Mouse (Mus musculus) ovary, adult 18-20 months (tissue): ENCODE measurements around the gene Morc1.

Source experiments
- DNase-seq: peaks from one replicate; pipeline ENCODE4 v3.0.0; 2022; ENCODE audit warnings: low spot score, mixed read lengths

Morc1 gene

DNA sequence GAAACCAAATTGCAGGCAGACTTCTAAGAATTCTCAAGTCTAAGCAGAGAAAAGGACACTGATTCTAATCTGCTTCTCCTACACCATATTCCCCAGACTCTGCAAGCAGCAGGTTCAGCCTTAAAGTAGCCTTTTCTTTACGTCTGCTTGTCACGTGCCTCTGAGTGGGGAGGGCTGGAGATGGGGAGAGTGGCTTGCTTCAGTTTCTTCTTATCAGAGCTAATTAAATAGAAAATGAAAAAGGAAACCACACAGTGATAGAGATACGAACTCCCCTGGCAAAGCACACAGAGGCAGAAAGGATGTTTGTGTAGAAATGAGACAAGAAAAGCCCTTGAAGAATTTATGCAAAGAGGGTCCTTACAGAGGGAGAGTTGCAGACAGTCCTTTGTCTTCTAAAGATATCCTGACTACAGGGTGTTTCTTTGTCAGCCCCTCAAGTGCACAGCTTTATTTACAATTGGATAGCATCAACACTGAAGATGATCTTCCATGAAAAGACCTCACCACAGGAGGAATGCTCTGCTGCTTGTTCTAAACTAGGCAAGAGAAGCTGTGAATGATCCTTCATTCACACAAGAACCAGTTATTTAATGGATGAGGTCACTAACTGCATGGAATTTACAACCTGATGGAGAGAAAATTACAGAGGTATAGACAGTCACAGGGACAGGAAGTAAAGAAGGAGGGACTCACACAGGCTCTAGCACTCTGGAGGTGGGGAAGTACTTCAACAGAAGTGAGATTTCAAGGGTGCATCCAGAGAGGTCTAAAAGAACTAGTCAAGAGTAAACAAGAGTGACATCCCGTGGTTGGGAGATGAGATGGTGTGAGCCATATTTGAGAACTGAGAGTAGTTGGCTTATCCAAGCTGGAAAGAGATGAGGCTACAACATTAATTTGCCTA is 44.1 kb downstream of the Morc1 start:
- DNase-seq = no peak

DNA sequence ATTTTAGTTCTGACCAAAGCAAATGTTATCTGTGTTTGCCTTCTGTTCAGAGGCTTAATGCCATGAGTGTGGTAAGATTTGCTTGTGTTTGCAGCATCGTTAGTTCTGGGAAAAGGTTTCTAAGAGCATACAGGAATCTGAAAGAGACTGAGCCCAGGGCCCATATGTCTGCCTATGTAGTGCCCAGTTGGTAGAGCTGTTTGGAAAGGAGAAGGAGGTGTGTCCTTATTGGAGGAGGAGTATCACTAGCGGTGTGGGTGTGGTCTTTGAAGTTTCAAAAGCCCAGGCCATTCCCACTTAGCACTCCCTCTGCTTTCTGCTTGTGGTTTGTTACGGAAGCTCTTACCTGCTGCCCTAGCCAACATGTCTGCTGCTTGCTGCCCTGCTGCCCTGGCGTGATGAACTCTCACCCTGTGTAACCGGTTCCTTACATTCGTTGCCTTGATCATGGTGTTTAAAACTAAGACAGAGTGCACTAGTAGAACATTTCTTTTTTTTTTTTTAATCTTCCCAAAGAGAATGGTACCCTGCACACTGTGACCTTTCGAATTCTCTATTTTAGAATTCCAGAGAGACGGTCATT is 48.3 kb downstream of the Morc1 start:
- no peak for DNase-seq

DNA sequence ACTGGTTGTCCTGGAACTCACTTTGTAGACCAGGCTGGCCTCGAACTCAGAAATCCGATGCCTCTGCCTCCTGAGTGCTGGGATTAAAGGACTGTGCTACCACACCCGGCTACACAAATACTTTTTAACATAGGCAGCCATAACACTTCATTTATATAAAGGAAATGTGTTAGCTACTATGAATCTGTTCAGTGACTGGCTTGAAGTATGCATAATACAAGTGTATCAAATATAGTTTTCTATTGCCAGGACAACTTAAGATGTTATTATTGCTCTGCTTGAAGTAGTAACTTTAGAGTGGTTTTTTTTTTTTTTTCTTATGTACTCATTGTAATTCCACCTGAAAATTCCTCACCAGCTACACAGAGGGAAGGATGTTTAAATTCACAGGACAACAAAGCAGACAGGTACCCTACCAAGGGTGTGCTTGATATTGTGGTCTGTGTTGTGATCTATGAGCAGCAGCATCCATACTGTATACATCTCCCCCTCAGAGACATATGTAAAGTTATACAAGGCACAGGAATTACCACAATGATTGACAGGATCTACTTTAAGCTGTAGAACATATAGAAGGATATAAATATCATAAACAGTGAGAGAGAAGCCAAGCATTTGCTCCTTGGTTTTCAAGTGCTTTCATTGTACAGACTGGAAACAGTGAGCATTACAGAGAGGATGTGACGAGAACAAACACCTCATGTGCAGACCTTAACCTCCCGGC is 85.9 kb downstream of the Morc1 start:
- DNase-seq = no peak

DNA sequence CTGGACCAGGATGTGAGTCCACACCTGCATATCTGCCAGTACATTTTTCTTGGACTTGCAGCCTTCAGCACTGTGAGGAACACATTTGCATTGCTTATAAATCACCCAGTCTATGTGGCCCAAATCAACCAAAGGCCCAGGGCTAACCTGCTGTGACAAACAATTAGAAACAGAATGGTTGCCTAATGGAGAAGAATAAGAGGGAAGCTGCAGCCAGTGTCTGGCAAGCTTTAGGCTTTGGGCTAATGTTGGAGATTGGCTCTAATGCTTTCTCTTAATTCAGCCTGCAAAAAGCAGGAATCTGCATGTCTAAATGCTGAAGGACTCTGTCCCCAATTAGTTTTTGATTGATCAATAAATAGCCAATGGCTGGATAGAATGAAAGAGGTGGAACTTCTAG is 88.5 kb downstream of the Morc1 start:
- DNase-seq = no peak

DNA sequence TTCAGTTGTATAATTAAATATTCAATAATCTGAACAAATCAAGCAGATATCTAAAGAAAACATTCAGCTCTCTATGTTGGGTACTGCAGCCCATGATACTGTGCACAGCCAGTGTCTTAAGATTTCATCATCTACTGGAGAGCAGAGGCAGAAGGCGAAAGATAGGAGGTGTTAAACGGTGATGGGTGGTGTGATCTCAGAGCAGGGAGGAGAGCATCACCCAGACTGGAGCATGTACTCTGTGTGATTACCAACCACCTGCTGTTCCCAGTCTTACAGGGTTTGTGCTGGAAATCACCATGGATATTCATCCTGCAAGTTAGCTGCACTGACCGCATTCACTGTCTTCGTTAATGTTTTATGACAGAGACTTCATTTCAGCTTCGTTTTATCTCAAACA is 106.1 kb downstream of the Morc1 start:
- DNase-seq = no peak

DNA sequence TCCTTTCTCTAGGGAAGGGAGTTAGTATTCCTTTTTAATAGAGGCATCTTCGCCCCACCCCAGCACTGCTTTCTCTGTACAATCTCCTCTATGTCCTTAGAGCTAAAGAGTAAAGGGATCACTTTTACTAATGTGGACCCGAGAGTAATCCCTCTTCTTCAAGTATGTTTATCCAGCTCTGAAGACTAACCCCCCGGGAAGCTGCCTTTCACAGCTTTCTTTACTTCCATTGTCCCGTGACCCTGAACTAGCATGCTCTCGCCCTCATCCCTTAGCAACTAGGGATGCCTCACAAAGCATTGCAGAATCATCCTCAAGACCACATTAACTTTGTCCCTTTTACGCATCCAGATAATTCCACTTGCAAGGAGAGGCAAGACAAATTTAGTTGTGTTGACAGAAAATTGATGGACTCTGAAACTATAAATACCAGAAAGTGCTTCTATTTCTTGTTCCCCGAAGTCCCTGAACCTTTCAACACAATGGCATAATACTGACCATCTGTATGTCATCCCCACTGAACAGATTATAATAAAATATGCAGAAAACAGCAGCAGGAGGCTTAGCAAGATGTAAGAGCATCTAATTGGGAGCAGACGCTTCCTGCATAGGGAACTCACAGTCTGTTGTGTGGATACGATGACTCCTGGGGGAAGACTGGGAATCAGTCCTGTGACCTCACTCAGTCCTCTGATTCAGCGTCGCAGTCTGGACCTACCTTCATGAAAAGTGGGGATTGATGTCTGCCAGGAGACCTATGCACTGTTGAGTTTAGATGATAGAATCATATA is 131.4 kb downstream of the Morc1 start:
- no peak for DNase-seq

DNA sequence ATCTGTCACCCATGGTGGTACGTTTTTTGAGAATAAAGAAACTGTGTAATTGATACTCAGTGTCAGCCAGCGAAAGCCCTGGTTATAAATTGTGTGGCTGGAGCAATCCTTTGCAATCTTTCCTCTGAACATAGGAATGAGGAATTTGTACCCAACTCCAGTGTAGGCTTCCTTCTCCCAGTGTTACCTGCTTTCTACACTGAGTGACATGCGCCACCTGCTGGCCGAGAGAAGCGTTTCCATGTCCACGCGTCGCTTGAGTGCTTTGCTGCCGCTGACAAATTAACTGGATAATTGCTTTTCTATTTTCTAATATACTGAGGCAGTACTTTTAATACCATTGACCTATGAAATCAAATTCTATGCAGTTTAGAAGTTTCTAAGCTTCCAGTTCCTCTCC is 139.3 kb downstream of the Morc1 start:
- peak; percentile 17 for DNase-seq

DNA sequence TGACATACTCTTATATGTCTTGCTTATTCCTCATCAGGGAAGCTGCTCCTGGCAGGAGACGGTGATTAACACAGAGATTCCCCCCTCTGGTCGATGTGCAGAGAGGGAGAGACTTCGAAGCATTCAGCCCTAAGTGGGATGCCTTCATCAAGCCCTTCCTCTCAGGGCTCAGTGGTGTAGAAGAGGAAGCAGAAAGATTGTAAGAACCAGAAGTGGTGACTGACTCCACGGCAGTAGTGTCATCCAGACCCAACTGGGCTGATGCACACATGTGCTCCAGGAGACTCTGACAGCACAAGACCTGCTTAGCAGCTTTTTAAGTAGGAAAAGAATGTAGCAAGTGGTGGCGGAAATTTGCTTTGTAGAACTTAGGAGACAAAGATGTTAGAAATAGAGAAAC is 143.0 kb downstream of the Morc1 start:
- DNase-seq = no peak

DNA sequence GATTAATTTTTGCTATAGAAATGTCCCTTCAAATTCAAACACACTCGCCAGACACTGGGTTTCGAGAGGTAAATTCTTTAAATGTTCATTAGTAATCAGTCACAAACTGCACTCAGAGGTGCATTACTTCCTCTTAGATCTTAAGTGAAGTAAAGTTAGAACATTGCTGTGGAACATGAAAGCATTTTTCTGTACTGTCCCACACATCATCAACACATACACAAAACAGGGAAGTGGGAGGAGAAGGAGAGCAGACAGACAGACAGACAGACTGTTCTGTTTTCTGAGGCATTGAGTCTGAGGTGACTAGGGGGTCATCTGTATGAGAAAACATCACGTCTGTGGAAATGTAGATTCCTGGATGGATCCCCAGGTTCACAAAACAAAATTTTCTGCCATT is 143.5 kb downstream of the Morc1 start:
- DNase-seq = no peak

DNA sequence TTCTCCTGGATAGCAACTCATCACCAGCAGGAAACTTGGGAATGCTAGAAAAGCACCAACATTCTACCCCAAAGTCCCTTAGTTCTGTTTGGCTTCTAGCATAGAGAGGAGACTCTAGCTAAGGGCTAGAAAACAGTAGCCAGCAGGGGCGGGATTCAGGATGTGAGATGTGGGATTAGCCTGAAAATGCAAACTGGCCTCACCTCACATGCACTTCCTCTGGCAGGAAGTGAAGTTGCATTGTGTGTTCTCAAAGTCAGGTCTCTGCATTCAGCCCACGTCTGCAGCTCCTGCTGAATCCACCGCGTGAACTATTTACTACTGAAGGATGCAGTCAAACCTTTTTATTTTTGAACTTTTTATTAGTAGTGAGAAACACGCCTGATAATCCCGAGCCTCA is 154.3 kb downstream of the Morc1 start:
- no peak for DNase-seq

DNA sequence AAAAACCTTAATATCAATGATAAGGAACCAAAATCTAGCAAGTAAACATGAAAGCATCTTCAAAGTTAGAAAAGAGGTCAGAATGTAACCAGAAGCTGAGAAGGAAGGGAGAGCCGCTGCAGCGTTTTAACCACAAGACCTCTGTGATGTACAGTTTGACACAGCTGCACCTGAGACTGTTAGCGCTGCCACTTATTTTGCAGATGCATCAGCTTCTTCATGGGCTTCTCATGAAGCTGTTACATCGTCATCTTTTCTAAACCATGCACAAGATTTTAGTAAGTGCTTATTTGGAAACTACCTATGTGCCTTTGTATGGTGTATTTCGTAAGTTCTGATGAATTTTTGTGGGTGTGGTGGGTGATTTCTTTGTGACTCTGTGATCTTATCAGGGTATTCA is 163.4 kb downstream of the Morc1 start:
- DNase-seq = no peak

DNA sequence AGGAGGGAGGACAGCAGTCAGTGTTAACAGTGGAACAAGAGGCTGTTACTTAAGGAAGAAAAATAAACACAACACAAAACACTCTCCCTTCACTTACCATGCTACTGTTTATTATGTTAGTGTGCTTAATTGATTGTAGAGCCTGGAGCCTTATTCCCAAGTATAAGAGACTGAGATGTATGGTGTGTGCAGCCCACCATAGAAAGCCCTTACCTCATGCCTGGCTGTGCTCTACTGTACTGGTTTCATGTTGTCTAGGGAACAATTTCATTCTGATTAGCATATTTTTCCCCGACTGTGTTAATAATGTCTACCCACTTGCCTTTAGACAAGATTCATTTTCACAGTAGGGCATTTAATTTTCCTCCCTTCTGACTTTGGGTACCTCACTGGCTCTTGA is 164.2 kb downstream of the Morc1 start:
- DNase-seq = no peak

DNA sequence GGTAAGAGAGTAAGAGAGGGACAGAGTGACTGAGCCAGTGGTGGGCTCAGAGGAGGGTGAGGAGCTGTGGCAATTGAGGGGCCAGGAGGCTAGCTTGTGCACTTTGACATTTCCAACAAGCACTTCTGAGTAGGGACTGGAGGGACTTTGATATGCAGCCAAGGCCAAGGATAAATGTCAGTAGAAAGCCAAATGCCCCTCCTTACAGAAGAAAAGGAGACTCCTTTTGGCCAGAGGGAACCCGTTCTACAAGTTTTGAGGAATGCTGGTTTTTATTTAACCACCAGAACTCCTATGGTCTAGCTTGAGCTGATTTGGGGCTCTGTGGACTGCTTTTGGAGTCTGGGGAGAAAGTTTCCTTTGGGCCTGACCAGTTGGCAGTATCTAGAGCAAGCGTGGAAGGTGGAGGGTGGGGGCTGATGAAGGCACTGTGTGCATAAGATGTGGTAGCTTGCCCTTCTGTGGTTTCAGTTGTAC is 172.7 kb downstream of the Morc1 start:
- no peak for DNase-seq

DNA sequence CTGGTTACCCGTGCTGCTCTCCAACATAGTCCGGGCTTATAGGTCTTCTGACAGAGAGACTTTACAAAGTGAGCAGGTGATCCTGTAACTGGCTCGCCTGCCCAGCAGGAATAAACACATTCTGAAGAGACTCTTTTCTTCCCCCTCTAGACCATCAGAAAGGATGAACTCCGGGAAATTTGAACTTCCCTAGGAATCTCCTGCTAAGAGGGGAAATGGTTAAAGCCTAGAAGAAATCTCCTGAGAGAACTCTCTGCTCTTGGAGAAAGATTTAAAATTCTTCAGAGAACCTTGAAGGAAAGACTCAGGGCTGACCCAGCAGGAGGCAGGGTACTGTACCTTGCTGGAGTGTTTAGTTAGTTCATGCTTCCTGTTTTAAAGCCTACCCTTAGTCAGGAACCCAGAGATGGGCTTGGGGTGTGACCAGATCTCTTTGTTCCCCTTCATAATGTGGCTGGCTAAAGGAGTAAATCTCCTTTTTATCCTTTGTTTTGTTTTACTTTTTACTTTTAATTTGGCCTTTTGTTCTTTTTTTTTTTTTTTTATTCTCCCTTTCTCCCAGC is 175.5 kb downstream of the Morc1 start:
- no peak for DNase-seq

DNA sequence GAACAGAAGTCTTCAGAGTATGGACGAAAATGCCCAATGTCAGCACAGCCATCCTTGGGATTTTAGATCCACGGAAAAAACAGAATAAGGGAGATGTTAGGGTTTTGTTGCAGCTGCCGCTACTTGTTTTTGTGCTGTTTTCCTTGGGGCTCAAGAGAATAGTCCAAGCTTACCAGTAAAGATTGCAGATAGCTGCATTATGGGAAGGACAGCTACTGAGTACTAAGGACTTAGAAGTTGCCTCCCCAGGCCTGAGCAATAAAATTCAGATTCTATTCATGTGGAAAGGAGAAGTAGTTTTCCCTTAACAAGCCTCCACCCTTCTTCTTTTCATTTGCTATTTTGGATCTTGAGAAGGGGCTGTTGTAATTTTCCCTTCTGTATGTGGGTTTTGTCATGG is 177.2 kb downstream of the Morc1 start:
- DNase-seq = no peak

DNA sequence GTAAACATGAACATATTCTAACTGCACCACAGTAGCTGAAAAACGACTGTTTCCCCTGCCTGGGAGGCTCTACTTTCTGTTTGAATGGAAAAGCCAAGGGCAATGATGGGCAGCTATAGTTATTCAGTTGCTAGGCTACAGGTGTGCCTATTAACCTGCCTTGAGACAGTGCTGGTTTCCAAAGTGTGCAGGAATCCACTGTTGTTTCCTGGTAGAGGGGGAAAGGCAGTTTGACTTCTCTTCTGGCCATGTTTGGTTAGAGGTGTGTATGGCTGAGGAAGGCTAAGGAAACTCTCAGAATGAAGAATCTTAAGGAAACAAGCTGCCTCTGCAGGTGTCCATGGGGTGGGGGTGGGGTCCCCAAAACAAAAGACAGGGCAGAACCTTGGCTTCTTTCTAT is 179.8 kb downstream of the Morc1 start:
- no peak for DNase-seq

DNA sequence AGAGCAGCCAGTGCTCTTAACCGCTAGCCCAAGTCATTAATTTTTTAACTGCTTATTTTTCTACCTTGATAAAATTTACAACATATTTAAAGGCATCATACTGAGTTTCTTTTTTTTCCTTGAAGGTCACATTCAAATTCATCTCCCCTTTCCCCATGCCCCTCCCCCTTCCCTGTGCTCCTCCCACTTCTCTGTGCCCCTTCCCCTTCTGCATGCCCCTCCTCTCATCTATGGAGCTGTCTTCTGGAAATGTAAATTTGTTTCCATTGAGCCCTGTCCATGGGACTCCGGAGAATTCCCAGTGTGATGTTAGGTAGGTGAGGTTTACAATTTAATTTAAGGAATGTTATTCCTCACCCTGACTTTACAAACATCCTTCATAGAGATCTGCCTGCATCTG is 180.4 kb downstream of the Morc1 start:
- no peak for DNase-seq

DNA sequence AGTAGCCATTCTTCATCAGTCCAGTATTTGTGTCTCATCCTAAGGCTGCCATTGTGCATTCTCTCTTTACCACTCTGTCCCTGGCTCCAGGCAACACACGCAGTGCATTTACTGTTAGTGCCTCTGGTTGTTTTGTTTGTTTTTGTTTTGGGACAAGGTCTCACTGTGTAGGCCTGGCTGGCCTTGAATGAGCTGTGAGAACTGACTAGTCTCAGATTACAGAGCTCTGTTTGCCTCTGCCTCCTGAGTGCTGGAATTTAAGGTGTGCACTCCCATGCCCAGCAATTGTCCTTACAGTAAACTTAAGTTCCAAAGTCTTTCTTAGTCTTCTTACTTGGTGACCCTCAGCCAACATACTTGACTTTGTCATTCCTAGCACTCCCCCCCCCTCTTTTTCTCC is 182.7 kb downstream of the Morc1 start:
- DNase-seq = no peak

DNA sequence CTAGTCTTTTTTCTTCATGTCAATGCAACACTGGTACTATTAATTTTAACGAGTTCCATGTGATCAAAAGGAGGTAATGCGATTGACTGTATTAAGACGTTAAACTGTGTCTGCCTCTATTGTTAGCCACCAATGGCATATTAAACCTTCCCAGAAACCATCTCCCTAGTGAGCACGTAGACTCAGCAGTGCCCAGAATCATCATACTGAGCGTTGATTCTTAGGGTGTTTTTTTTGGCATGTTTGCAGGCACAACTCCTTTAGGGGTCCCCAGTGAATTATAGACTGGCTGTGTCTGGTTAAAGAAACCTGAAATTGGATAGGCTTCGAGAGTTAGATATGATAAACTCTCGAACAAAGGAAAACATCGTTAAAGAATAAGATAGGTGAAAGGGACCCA is 189.5 kb downstream of the Morc1 start:
- DNase-seq = no peak

DNA sequence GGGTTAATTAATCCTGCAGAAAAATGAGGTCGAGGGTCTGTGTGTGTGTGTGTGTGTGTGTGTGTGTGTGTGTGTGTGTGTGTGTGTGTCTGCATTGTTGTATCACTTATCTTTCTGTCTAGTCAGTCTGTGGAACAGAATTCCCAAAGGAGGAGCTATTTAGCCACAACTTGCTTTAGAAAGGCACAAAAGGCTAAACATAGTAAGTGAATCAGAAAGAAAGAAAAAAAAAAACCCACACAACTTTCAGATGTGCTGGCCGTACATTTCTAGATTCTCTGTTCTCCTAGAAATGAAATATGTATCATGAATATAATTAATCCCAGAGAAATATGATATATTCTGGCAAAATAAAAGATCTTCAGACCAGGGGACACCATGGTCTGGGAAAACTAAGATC is 190.0 kb downstream of the Morc1 start:
- DNase-seq = no peak

DNA sequence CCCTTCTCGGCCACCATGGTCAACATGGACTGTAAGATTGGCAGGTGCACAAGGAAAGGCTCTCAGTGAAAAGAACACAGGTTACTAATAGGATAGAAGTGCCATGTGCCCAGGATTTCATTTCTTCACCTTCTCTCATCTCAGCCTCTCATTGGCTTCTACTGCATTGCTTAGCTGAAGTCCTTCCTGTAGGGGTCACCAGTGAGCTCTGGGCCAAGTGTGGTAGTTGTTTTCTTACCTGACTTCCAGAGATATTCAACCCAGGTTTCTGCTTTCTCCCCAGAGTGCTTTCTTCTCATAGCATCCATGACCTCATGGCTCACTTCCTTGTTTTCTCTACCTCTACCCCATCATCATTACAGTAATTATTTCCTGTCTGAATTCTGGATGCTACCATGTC is 192.4 kb downstream of the Morc1 start:
- DNase-seq = no peak

DNA sequence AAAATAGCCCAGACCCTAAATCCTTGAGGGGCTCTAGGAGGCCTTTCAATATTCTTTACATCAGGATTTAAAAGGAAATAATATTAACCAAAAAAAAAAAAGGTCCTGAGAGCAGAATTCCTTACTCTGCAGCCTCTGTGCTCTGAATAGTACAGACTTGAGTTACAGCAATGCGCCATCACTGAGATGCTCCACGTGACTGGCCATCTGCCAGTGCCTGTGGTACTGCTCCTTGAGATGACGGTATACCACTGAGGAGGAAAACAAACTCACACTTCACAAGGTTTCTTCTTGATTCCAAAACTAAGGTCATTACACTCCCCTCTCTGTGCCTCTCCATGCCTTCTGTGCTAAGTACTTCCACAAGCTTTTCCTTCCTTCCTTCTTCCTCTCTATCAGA is 195.1 kb downstream of the Morc1 start:
- no peak for DNase-seq
